Mouse (Mus musculus): ENCODE results near the gene H2-D1. TPM values are rescaled to one million over a fixed set of nuclear protein-coding genes. Genes with fewer than 3 reads are reported as not detected.

The H2-D1 gene
- total and polyA plus RNA-seq, 3 experiments: 659 to 944 (median 880) TPM

- no peaks in the 10 kb centered on the region for H3K9me3 ChIP-seq (replicated peaks; ENCODE audit: low read length)
- H3K36me3 ChIP-seq (replicated peaks in 1 of 2; ENCODE audit: control insufficient read depth in 1 of 2, insufficient read depth in 1 of 2, low read length in 1 of 2): peaks cover 66 to 73% of the 10 kb centered on the region in 2 experiments
- no peak overlapping the region for H3K27ac ChIP-seq (ENCODE audit: insufficient read depth, low read depth)
- H3K4me3 ChIP-seq (replicated peaks in 1 of 3; ENCODE audit: low read depth in 2 of 3, low read length in 2 of 3, poor library complexity in 1 of 3): no peak overlapping the region
- DNase-seq (ENCODE audit: extremely low read depth): no peak
- peaks cover under 1 to 2% of the 10 kb centered on the region in 2 experiments; a peak in 1 of 4 replicates for H3K4me1 ChIP-seq (ENCODE audit: control insufficient read depth in 1 of 2, insufficient read depth in 2 of 2)
- in situ Hi-C loops (cut with MboI; ENCODE audit: low pct_ligation_motif_present, low pct_unique_long_range_greater_than_20kb, low sequenced_read_pairs): loop anchor here (5.0 kb wide), 1 partner anchor 50 kb away; no protein-coding TSS in a partner anchor
- H3K27me3 ChIP-seq (replicated peaks): peaks cover 13% of the 10 kb centered on the region
- peaks cover 7% of the 10 kb centered on the region; the same call in 1 of the 2 replicates for H3K79me2 ChIP-seq (replicated peaks; ENCODE audit: control insufficient read depth, extremely low read depth, insufficient read depth, poor library complexity, severe bottlenecking)
- TF ChIP-seq ELF1 (IDR thresholded peaks at IDR 0.05; ENCODE audit: low read depth, low read length) (no peak), KAT2A (IDR thresholded peaks at IDR 0.05; ENCODE audit: insufficient replicate concordance, low read length) (no peak), MYC (IDR thresholded peaks at IDR 0.05; ENCODE audit: low read depth, low read length) (no peak), RCOR1 (conservative IDR thresholded peaks at IDR 0.05; ENCODE audit: low read depth, low read length) (no peak), POLR2A (IDR thresholded peaks at IDR 0.05; ENCODE audit: low read depth, low read length) (no peak), ZMIZ1 (IDR thresholded peaks at IDR 0.05; ENCODE audit: low read depth, low read length) (no peak), UBTF (IDR thresholded peaks at IDR 0.05; ENCODE audit: low read depth, low read length) (no peak), SMC3 (IDR thresholded peaks at IDR 0.05; ENCODE audit: low read depth, low read length) (no peak), CTCF (conservative IDR thresholded peaks at IDR 0.05 in 1 of 2, IDR thresholded peaks at IDR 0.05 in 1 of 2; ENCODE audit: low read depth in 2 of 2, low read length in 2 of 2) (no peak), TCF12 (IDR thresholded peaks at IDR 0.05; ENCODE audit: low read depth, low read length) (no peak), ZC3H11A (IDR thresholded peaks at IDR 0.05; ENCODE audit: low read depth, low read length) (no peak), CHD1 (IDR thresholded peaks at IDR 0.05; ENCODE audit: low read depth, low read length) (no peak), MAFK (IDR thresholded peaks at IDR 0.05; ENCODE audit: insufficient replicate concordance, low read length) (no peak), GABPA (IDR thresholded peaks at IDR 0.05; ENCODE audit: insufficient replicate concordance, low read depth, low read length) (no peak), ZKSCAN1 (IDR thresholded peaks at IDR 0.05; ENCODE audit: borderline replicate concordance, low read depth, low read length) (no peak), ETS1 (conservative IDR thresholded peaks at IDR 0.05; ENCODE audit: low read depth, low read length) (no peak), SIN3A (IDR thresholded peaks at IDR 0.05; ENCODE audit: low read length) (no peak), EP300 (IDR thresholded peaks at IDR 0.05; ENCODE audit: low read length) (no peak)
- dilution Hi-C loops (cut with MboI; ENCODE audit: extremely low pct_ligation_motif_present, extremely low pct_unique_long_range_greater_than_20kb, low sequenced_read_pairs): no loop called here
- no peak overlapping the region for H3K9ac ChIP-seq (ENCODE audit: insufficient read depth, low read depth)
- H3K4me2 ChIP-seq (ENCODE audit: insufficient read depth, low read depth, poor library complexity, severe bottlenecking): no peak overlapping the region
Observed at GRCm38 (mm10) chr17:35251981-35252380, 10.5 kb upstream of the H2-D1 start.

GRCm38 (mm10) chr17:35252619-35253292 is 9.8 kb upstream of the H2-D1 start:
- H3K9me3 ChIP-seq (replicated peaks; ENCODE audit: low read length): no peaks in the 10 kb centered on the region
- no peak for DNase-seq (ENCODE audit: extremely low read depth)
- no peak overlapping the region for H3K4me3 ChIP-seq (replicated peaks in 1 of 3; ENCODE audit: low read depth in 2 of 3, low read length in 2 of 3, poor library complexity in 1 of 3)
- peaks cover 2 to 3% of the 10 kb centered on the region in 2 experiments; a peak in 1 of 4 replicates for H3K4me1 ChIP-seq (ENCODE audit: control insufficient read depth in 1 of 2, insufficient read depth in 2 of 2)
- peak; percentile 84; the same call in 1 of the 2 replicates for TF ChIP-seq POLR2AphosphoS2 (IDR thresholded peaks at IDR 0.05; ENCODE audit: low read depth, low read length)
- no peak for TF ChIP-seq MAFK (IDR thresholded peaks at IDR 0.05; ENCODE audit: insufficient replicate concordance, low read length)
- TF ChIP-seq CTCF (conservative IDR thresholded peaks at IDR 0.05 in 1 of 2, IDR thresholded peaks at IDR 0.05 in 1 of 2; ENCODE audit: low read depth in 2 of 2, low read length in 2 of 2): no peak
- no peak for TF ChIP-seq SIN3A (IDR thresholded peaks at IDR 0.05; ENCODE audit: low read length)
- TF ChIP-seq ZMIZ1 (IDR thresholded peaks at IDR 0.05; ENCODE audit: low read depth, low read length): peak; percentile 41; the same call in 1 of the 2 replicates
- TF ChIP-seq ETS1 (conservative IDR thresholded peaks at IDR 0.05; ENCODE audit: low read depth, low read length): no peak
- H3K36me3 ChIP-seq (replicated peaks in 1 of 2; ENCODE audit: control insufficient read depth in 1 of 2, insufficient read depth in 1 of 2, low read length in 1 of 2): peaks cover 58 to 65% of the 10 kb centered on the region in 2 experiments
- dilution Hi-C loops (cut with MboI; ENCODE audit: extremely low pct_ligation_motif_present, extremely low pct_unique_long_range_greater_than_20kb, low sequenced_read_pairs): no loop called here
- peaks cover 11% of the 10 kb centered on the region for H3K27me3 ChIP-seq (replicated peaks)
- no peak overlapping the region for H3K9ac ChIP-seq (ENCODE audit: insufficient read depth, low read depth)
- no peak overlapping the region for H3K4me2 ChIP-seq (ENCODE audit: insufficient read depth, low read depth, poor library complexity, severe bottlenecking)
- in situ Hi-C loops (cut with MboI; ENCODE audit: low pct_ligation_motif_present, low pct_unique_long_range_greater_than_20kb, low sequenced_read_pairs): loop anchor here (5.0 kb wide), 1 partner anchor 50 kb away; no protein-coding TSS in a partner anchor
- H3K27ac ChIP-seq (ENCODE audit: insufficient read depth, low read depth): no peak overlapping the region
- 0 out of 2 replicates have a peak, but pooled peaks cover 2% of the 10 kb centered on the region for H3K79me2 ChIP-seq (replicated peaks; ENCODE audit: control insufficient read depth, extremely low read depth, insufficient read depth, poor library complexity, severe bottlenecking)

Measured in CH12.LX (cell line).